Mouse (Mus musculus) adrenal gland, adult 18-20 months (tissue): ENCODE data around the gene Morf4l1. TPM values are rescaled to one million over a fixed set of nuclear protein-coding genes. Genes with fewer than 3 reads are reported as not detected.
"Not testable (repeated sequence)": the region's sequence is repeated elsewhere in the genome, so short reads cannot be mapped to it uniquely, and the experiment has no call there.

Experiments used
- DNase-seq, 2 experiments: peaks; one replicate each; pipeline ENCODE4 v3.0.0; 2021 to 2022; ENCODE audit warnings: low spot score in 2 of 2
- total RNA-seq, 2 experiments: library from RNA; stranded (reverse); gene quantifications; 1 replicate in 1 of 2; 2 replicates in 1 of 2; pipeline ENCODE4 v1.2.3; 2021

Morf4l1 gene
- total RNA-seq, 2 experiments from 2014 or later, result 300 to 342 TPM

- DNase-seq, result no peak
Observed at GRCm38 (mm10) chr9:90068786-90069185, 45.8 kb downstream of the Morf4l1 start.

- peak in 1 of 2 experiments; percentile 10 for DNase-seq
Observed at GRCm38 (mm10) chr9:90067341-90067740, 47.2 kb downstream of the Morf4l1 start.

GRCm38 (mm10) chr9:90060932-90061331, 53.6 kb downstream of the Morf4l1 start:
- not testable (repeated sequence) for DNase-seq

DNA sequence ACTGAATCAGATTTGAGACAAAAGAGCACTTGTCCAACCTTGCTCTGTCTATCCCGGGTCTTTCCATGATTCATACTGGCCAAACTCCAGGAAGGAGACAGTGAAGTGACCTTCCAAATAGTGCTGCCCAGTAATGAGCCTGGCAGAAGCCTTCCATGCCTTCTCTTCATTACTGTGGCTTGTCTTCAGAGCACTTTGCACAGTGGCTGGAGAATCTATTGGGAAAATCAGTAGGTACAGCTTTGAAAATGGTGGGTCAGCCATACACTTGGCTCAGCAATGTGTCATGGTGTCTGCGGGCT, 54.0 kb downstream of the Morf4l1 start:
- DNase-seq, result peak in 1 of 2 experiments; percentile 31

GRCm38 (mm10) chr9:90059828-90060573, 54.6 kb downstream of the Morf4l1 start:
- DNase-seq, result no peak

DNA sequence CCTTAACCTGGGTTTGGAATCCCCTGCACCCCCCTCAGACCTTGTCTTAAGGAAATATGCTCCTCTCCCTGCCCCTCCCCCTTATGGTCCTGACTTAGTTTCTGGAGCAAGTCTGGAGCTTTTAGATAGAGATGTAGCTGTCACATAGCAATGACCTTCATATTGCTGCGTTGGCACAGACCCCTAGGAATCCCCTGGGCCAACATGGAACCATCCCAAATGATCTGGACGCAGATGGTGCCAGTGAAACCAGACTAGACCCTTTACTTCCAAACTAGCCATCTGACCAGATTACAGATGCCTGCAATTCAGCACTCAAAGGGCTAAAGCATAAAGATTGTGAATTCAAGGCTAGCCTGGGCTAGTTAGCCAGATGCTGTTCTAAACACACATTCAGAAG, 57.9 kb downstream of the Morf4l1 start:
- DNase-seq, result no peak

- DNase-seq, result no peak
Observed at GRCm38 (mm10) chr9:90055911-90056310, 58.7 kb downstream of the Morf4l1 start.

DNA sequence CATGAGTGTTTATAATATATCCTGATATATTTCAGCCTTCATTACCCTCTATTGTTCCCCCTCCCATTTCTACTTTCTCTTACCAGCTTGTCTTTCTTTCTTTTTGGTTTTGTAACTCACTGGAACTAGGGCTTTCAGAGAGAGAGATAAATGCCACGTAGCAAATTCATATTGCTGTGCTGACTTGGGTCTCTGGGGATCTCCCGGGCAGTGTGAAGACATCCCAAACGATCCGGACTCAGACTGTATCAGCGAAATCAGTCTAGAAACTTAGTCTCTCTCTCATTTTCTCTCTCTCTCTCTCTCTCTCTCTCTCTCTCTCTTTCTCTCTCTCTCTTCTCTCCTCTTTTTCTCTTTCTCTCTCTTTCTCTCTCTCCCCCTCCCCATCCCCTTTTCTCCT, 59.2 kb downstream of the Morf4l1 start:
- DNase-seq, result no peak

GRCm38 (mm10) chr9:90054371-90055145, 60.0 kb downstream of the Morf4l1 start:
- DNase-seq, result peak; percentile 72 to 78

DNA sequence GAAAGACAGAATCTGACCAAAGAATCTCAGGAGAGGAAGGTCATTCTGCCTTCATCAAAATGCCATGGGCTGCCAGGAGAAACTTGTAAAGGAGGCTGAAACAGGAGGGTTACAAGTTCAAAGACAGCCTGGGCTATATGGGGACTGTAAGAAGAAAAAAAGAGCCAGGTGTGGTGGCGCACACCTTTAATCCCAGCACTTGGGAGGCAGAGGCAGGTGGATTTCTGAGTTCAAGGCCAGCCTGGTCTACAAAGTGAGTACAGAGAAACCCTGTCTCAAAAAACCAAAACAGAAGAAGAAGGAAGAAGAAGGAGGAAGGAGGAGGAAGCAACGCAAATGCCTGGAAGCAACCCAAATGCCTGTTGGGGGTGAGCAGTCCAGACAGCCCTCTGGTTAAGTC, 60.7 kb downstream of the Morf4l1 start, which contains the start of gene Ctsh:
Gene Ctsh (plus strand): TSS at position 301 of the 400 bp plus-strand sequence.
- no peak for DNase-seq

DNA sequence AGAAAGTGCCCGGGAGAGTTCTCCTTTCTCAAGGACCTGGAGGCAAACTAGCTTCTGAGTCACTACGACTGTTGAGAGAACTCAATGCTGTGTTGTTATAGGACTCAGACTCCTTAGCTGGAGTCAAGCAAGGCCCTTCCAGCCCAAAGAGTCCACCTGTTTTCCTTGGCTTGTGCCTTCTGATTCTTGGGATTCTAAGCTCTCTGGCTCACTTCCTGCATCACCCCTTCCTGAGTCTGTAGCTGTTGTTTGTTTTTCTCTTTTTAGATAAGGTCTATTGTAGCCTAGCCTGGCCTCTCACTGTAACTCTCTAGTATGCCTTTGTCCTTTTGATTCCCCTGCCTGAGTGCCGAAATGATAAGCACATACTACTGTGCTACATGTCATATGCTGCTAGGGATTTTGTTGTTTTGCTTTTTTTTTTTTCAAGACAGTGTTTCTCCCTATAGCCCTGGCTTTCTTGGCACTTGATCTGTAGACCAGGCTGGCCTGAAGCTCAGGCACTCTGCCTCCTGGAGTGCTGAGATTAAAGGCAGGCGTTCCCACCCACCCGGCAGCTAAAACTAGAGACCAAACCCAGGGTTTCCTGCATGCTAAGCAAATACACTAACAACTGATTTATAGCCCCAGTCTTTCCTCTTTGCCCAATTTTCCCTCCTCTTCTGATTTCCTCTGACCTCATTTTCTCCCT, 66.5 kb downstream of the Morf4l1 start:
- DNase-seq, result no peak

- DNase-seq, result no peak
Observed at GRCm38 (mm10) chr9:90045191-90045590, 69.4 kb downstream of the Morf4l1 start.

DNA sequence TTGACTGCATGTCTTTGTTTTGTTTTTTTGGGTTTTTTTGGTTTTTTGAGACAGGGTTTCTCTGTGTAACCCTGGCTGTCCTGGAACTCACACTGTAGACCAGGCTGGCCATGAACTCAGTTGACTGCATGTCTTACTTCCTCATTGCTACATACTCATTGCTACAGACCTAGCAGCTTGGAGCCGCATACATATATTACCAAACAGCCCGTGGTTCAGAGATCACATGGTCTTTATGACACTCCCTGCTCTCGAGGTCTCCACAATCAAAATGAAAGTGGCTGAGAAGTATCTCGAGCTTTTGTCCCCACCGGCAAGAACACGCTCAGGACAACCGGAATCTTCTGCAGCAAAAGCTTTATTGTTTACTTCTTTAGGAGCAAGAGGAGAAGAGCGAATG, 71.7 kb downstream of the Morf4l1 start:
- DNase-seq, result not testable (repeated sequence)

Other genes starting within 250 kb of the Morf4l1 start
- gene Rasgrf1, start 204.9 kb downstream of the Morf4l1 start, total RNA-seq, result 10 to 100 TPM; 18.2 to 26.9 TPM
- 100 to 1,000 TPM; 142 to 158 TPM for gene Ctsh, start 60.6 kb downstream of the Morf4l1 start, total RNA-seq
- gene Adamts7, start 48.3 kb upstream of the Morf4l1 start, total RNA-seq, result 1 to 10 TPM; 2.4 to 2.8 TPM
- gene Tbc1d2b, start 156.0 kb upstream of the Morf4l1 start, total RNA-seq, result 10 to 100 TPM; 21.8 to 23.2 TPM